Mouse (Mus musculus) neural tube, embryonic 15.5 days (tissue): ENCODE data around the gene Il1rap. TPM values are rescaled to one million over a fixed set of nuclear protein-coding genes. Genes with fewer than 3 reads are reported as not detected.

Experiments used
- ATAC-seq: fragments of 200-750 bp; cut with Nextera tagmentation; 2 replicates; pipeline ENCODE4 v1.8.0; 2017; ENCODE audit warnings: mild to moderate bottlenecking, moderate TSS enrichment, moderate library complexity; ENCODE audit not compliant: low FRiP score
- H3K27ac ChIP-seq: fragments of 300-500 bp; sonication (generic); replicated peaks from 2 replicates; pipeline ENCODE4 v1.5.1; 2015; ENCODE audit warnings: mild to moderate bottlenecking, inconsistent platforms
- H3K27me3 ChIP-seq: fragments of 300-500 bp; sonication (generic); replicated peaks from 2 replicates; pipeline ENCODE4 v1.6.1; 2015; ENCODE audit warnings: inconsistent platforms
- H3K36me3 ChIP-seq: fragments of 300-500 bp; sonication (generic); 2 replicates; pipeline ENCODE4 v1.6.1; 2015; ENCODE audit warnings: inconsistent platforms
- H3K4me1 ChIP-seq: fragments of 300-500 bp; sonication (generic); 2 replicates; pipeline ENCODE4 v1.6.1; 2015; ENCODE audit warnings: inconsistent platforms
- H3K4me2 ChIP-seq: fragments of 300-500 bp; sonication (generic); 2 replicates; pipeline ENCODE4 v1.6.1; 2015; ENCODE audit warnings: inconsistent platforms, mild to moderate bottlenecking, moderate library complexity
- H3K4me3 ChIP-seq: fragments of 300-500 bp; sonication (generic); replicated peaks from 2 replicates; pipeline ENCODE4 v1.5.1; 2015; ENCODE audit warnings: mild to moderate bottlenecking, inconsistent platforms
- H3K9ac ChIP-seq: fragments of 300-500 bp; sonication (generic); replicated peaks from 2 replicates; pipeline ENCODE4 v1.6.1; 2015; ENCODE audit warnings: mild to moderate bottlenecking, inconsistent platforms
- H3K9me3 ChIP-seq: fragments of 300-500 bp; sonication (generic); replicated peaks from 2 replicates; pipeline ENCODE4 v1.6.1; 2016; ENCODE audit warnings: inconsistent platforms
- WGBS: fragments of 180-500 bp; shearing (Covaris S2); methylation state at CpG from one replicate; pipeline ENCODE4 v1.1.7; 2015; ENCODE audit warnings: mixed read lengths; 5-methylcytosine and 5-hydroxymethylcytosine counted together
- polyA plus RNA-seq: library from polyadenylated mRNA; unstranded; fragments of >200 nt; fragmentation: Nextera tagmentation; extraction: Ambion mirVana; gene quantifications from 2 replicates; pipeline ENCODE4 v1.2.1, GENCODE M21; 2015

Il1rap gene
- polyA plus RNA-seq, 1 experiment from 2014 or later = 13.7 TPM

DNA sequence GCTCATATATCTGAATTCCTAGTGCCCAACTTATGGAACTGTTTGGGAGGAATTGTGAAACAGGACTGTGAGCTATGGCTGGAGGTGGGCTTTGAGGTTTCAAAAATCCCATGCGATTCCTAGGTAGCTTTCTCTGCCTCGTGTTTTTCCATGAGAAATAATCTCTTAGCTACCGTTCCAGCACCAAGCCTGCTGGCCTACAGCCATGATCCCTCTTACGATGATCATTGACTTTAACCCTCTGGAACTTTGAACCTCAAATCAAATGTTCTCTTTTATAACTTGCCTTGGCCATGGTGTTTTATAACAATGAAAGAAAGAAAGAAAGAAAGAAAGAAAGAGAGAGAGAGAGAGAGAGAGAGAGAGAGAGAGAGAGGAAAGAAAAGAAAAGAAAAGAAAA is 116.6 kb downstream of the Il1rap start:
- Histone ChIP-seq H3K9ac (no peak overlapping the region), H3K4me1 (no peaks in the 10 kb centered on the region), H3K36me3 (no peaks in the 10 kb centered on the region), H3K4me3 (no peak overlapping the region), H3K27ac (no peak overlapping the region), H3K27me3 (no peaks in the 10 kb centered on the region), H3K4me2 (no peak overlapping the region), H3K9me3 (no peaks in the 10 kb centered on the region)
- 87% methylated on average over 4 of the region's 4 CpGs for WGBS
- ATAC-seq = no peak

DNA sequence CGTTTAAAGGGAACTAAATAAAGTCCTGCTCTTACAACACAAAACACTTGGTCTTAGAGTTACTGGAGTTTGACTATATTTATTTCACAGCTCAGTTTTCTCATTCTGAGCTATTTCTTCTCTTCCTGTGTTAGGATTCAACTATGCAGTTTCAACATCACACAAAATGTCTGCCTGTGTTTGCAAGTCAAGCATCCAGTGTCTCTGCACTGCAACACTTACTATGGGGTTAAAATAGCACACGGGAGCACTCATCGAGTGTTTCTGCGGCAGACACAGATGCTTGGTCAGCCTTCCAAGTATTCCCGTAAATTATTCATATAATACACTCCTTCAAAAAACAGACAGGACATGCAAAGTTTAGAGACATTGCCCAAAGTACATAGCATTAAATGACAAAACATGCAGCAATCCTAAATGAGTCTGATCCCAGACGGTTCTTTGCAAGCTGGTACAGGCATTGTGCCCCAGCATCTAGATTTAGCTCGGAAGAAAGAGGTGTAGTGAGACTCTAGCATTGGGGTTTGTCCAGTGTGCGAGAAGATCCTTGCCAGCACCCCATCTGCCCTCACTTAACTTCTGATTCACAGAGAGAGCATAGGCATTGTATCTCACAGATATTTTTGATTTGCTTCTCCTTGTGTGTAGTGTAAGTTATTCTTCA is 119.1 kb downstream of the Il1rap start:
- Histone ChIP-seq H3K4me2 (no peak overlapping the region), H3K9me3 (no peaks in the 10 kb centered on the region), H3K27me3 (no peaks in the 10 kb centered on the region), H3K4me3 (no peak overlapping the region), H3K9ac (no peak overlapping the region), H3K4me1 (no peaks in the 10 kb centered on the region), H3K27ac (no peak overlapping the region), H3K36me3 (no peaks in the 10 kb centered on the region)
- 85% methylated on average over 8 of the region's 8 CpGs for WGBS
- no peak for ATAC-seq

DNA sequence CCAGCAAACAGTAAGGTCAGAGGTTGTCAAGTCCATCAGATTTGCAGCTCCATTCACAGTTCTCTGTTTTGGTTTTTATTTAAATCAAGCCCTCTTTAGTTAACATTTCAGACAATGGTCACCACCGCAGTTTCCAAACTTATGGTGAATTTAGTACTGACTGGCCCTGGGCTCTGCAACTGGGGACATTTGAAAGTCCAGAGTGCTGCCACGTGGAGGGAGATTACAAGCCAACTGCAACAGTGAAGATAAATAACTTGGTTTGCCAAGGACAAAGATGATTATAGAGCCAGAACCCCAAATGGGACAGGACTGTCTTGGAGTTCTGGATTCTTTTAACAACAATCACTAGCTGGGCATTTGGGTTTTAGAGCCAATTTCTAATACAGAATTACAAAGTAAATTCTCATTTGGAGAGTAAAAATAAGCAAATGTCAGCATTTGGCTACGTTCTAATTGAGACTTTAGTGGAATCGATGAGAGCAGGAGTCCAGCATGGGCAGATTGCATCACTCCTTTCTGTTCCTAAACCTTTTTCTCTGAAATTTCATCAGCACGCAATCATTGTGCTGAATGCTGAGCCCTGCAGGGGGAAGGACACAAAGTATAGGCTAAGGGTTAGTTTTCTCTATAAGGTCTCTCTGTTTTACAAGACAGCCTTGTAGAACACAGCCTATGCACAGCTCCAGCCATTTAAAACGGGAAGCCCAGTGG is 124.3 kb downstream of the Il1rap start:
- ATAC-seq = no peak
- Histone ChIP-seq H3K4me1 (no peaks in the 10 kb centered on the region), H3K27ac (no peak overlapping the region), H3K4me3 (no peak overlapping the region), H3K36me3 (no peaks in the 10 kb centered on the region), H3K9me3 (no peaks in the 10 kb centered on the region), H3K4me2 (no peak overlapping the region), H3K27me3 (no peaks in the 10 kb centered on the region), H3K9ac (no peak overlapping the region)
- 77% methylated on average over 6 of the region's 6 CpGs for WGBS

DNA sequence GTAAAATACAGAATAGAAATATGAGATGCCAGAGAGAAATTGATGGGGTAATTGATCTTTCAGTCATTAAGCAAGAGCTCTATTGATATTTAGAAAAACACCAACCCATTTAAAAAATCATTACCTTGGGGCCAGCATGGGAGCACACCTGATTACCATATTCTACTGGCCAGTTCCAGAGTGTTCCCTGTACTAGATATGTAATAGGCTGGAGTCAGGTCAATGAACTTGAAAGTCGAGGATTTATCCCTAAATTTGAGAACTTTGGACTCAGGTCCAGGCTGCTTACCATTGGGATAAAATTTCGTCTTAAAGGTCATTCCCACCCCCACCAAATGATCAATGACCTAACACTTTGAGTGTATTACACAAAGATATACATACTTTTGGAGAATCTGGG is 125.0 kb downstream of the Il1rap start:
- 78% methylated on average over 2 of the region's 2 CpGs for WGBS
- no peak for ATAC-seq
- no peaks in the 10 kb centered on the region for H3K9me3 ChIP-seq

DNA sequence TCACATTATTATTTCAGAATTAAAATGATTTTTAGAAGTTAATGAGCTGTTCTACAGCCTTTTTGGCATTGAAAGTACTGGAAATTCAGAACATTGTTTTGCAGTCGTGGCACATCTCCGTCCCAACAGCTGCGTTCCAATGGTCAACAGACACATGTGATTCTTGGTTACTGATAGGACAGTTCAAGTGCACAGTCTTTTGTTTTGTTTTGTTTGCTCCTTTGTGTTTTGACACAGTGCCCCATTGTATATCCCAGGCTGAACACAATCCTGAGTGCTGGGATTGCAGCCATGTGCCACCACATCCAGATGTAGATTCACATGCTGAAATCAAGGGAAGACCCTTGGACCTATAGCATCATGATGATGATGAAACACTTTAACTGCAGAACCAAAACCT is 129.4 kb downstream of the Il1rap start:
- H3K27me3 ChIP-seq = no peaks in the 10 kb centered on the region
- no peaks in the 10 kb centered on the region for H3K36me3 ChIP-seq
- no peak for ATAC-seq
- H3K9ac ChIP-seq = no peak overlapping the region
- WGBS = 79% methylated on average over 3 of the region's 3 CpGs
- no peaks in the 10 kb centered on the region for H3K9me3 ChIP-seq
- H3K4me1 ChIP-seq = no peaks in the 10 kb centered on the region
- H3K4me3 ChIP-seq = no peak overlapping the region
- H3K4me2 ChIP-seq = no peak overlapping the region
- no peak overlapping the region for H3K27ac ChIP-seq

More for the DNA sequence above, 125.0 kb downstream of the Il1rap start:
- Histone ChIP-seq H3K4me3 (no peak overlapping the region), H3K27ac (no peak overlapping the region), H3K9ac (no peak overlapping the region), H3K4me2 (no peak overlapping the region), H3K4me1 (no peaks in the 10 kb centered on the region), H3K27me3 (no peaks in the 10 kb centered on the region), H3K36me3 (no peaks in the 10 kb centered on the region)

DNA sequence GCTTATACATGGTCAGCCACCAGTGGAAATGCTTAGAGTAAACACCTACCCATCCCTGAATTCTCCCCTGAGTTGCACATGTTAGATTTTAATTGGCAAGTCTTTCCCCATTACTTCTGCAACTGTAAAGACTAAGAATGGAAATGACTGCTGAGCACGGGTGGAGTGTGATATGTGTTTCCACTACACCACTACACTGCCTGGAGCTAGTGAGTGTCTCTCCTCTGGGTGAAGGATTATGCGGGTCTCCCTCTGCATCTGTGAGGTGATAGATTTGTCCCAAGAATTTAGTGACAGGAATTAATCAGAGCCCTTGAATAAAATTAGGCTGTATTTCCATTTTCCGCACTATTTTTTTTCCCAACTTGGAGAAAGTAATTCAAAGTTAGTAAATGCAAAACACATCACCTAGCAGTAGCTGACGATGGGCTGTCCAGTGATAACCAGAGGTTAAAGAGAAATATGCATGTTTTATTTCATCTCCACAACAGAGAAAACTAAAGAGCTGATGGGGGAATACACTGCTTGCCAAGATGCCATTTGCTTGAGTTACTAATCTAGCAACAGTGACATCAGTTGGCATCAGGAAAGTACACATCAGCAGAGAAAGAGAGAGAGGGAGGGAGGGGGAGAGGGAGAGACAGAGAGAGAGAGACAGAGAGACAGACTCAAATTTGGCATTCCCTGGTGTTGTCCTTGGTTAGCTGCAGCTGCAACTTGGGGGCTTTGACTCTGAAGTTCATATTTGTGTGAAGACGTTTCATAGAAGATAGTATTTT is 132.2 kb downstream of the Il1rap start:
- Histone ChIP-seq H3K9ac (no peak overlapping the region), H3K4me1 (no peaks in the 10 kb centered on the region), H3K27me3 (no peaks in the 10 kb centered on the region), H3K9me3 (no peaks in the 10 kb centered on the region), H3K4me3 (no peak overlapping the region), H3K4me2 (no peak overlapping the region), H3K36me3 (no peaks in the 10 kb centered on the region), H3K27ac (no peak overlapping the region)
- WGBS = 78% methylated on average over 5 of the region's 5 CpGs
- no peak for ATAC-seq

DNA sequence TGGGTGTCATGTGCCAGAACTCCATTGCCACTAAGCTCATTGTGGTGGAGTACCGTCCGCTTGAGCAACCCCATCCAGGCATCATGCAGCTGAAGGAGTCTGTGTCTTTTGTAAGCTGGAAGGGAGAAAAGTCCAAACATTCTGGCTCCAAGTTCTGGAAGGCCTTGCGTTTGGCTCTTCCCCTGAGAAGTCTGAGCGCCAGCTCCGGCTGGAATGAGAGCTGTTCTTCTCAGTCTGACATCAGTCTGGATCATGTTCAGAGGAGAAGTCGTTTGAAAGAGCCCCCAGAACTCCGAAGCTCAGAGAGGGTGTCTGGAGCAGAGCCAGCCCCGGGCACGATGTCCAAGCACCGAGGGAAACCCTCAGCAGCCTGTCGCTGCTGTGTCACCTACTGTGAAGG is 141.0 kb downstream of the Il1rap start:
- H3K4me3 ChIP-seq = no peak overlapping the region
- ATAC-seq = no peak
- H3K9ac ChIP-seq = no peak overlapping the region
- no peak overlapping the region for H3K4me2 ChIP-seq
- no peaks in the 10 kb centered on the region for H3K9me3 ChIP-seq
- H3K4me1 ChIP-seq = no peaks in the 10 kb centered on the region
- 88% methylated on average over 11 of the region's 11 CpGs for WGBS
- no peak overlapping the region for H3K27ac ChIP-seq
- no peaks in the 10 kb centered on the region for H3K27me3 ChIP-seq
- H3K36me3 ChIP-seq = no peaks in the 10 kb centered on the region

DNA sequence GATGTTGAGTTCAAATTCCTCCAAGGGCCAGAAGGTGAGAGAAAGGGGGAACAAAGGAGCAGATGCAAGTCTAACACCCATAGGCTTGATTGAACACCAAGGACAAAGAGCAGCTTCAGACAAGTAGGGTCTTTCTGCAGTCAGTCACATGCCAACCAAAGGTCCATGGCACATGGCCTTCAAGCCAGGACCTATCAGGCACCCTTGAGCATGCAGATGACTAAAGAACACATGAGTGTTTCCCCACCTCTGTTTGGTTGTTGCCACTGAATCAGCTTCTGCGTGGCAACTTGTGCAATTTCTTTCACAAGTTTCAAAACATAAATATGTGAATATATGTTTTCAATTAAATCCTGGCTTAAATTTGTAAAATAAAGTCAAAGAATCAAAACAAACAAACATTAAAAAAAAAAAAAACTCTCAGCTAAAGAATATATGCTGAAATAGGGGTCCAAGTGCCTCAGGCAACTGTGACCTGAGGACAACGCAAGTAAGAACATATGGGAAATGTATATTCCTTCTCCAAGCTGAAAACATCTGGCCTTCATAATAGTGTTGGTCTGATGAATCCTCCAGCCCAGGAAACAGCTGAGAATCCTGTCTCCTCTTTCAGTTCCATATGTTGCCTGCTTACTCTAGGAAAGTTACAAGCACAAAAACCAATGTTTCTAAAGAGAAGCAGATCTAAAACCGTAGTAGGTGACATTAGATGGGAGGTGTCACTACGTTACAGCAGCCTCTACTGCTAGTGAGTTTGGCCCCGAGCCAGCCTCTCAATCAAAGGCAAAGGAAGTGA is 142.6 kb downstream of the Il1rap start:
- WGBS = 80% methylated on average over 5 of the region's 5 CpGs
- no peak for ATAC-seq
- H3K4me2 ChIP-seq = no peak overlapping the region
- H3K27me3 ChIP-seq = no peaks in the 10 kb centered on the region
- no peaks in the 10 kb centered on the region for H3K36me3 ChIP-seq
- H3K9me3 ChIP-seq = no peaks in the 10 kb centered on the region
- no peak overlapping the region for H3K4me3 ChIP-seq
- H3K4me1 ChIP-seq = no peaks in the 10 kb centered on the region
- no peak overlapping the region for H3K9ac ChIP-seq
- H3K27ac ChIP-seq = no peak overlapping the region

DNA sequence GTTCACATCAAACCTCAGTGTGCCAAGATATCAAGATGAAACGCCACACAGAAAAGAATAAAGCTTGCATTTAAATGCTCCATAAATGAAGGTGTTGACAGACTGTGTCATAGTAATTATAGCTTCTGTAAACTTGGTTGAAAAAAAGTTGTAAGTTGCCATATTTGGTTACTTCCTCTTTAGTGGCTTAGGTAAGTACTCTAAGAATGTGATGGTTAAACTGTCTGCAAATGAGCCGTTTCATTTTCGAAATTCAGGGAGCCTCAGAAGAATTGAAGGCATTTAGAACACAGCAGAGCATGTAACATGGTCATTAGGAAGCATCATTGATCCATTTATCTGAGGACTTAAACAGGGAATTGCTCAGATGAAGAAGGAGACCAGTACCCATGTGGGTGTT is 146.6 kb downstream of the Il1rap start:
- no peak overlapping the region for H3K4me2 ChIP-seq
- WGBS = 71% methylated on average over 3 of the region's 3 CpGs
- ATAC-seq = no peak
- H3K27ac ChIP-seq = no peak overlapping the region
- H3K36me3 ChIP-seq = no peaks in the 10 kb centered on the region
- no peak overlapping the region for H3K9ac ChIP-seq
- no peaks in the 10 kb centered on the region for H3K4me1 ChIP-seq
- no peaks in the 10 kb centered on the region for H3K27me3 ChIP-seq
- no peak overlapping the region for H3K4me3 ChIP-seq
- H3K9me3 ChIP-seq = no peaks in the 10 kb centered on the region

DNA sequence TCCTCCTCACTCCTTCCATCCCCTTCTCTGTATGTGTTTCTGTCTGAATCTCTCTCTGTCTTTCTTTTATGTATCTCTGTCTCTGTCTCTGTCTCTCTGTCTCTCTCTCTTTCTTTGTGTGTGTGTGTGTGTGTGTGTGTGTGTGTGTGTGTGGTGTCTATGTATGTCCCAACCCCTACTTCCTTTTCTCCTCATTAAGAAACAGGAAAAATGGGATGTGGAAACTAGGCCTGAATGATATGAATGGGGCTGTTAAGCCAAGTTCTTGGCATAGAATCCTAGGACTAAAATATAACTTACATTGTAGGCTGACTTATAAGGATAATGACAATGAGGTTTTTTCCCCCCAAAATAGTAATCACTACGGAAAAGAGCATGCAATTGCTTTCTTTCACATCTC is 149.4 kb downstream of the Il1rap start:
- H3K9me3 ChIP-seq = no peaks in the 10 kb centered on the region
- no peak overlapping the region for H3K9ac ChIP-seq
- no peak overlapping the region for H3K27ac ChIP-seq
- no peaks in the 10 kb centered on the region for H3K27me3 ChIP-seq
- H3K4me3 ChIP-seq = no peak overlapping the region
- ATAC-seq = no peak
- no peak overlapping the region for H3K4me2 ChIP-seq
- H3K36me3 ChIP-seq = no peaks in the 10 kb centered on the region
- 78% methylated on average over 1 of the region's 1 CpGs for WGBS
- no peaks in the 10 kb centered on the region for H3K4me1 ChIP-seq

DNA sequence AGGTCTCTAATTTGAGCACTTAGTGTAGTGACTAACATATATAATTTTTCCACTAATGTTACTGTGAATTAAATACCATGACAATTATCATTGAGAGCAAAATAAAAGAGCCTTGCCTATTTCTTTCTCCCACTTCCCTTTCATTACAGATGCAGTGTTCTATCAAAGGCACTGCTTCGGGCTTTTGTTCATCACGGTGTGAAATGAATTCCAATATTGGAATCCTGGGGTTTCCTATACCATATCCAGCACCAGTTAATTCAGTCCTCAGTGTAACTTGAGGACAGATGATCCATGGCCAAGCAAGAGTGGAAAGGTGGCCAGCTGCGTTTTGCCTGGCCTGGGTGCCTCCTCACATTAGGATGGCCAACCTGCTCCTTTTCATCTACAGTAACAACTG is 151.1 kb downstream of the Il1rap start:
- Histone ChIP-seq H3K27me3 (no peaks in the 10 kb centered on the region), H3K4me3 (no peak overlapping the region), H3K4me1 (no peaks in the 10 kb centered on the region), H3K27ac (no peak overlapping the region), H3K9ac (no peak overlapping the region), H3K36me3 (no peaks in the 10 kb centered on the region), H3K9me3 (no peaks in the 10 kb centered on the region), H3K4me2 (no peak overlapping the region)
- WGBS = 37% methylated on average over 3 of the region's 3 CpGs
- ATAC-seq = no peak
